ENCODE assay signal across 8 mouse cellular contexts in genomic region chr14:18331693-18332131, GRCm38 (mm10). TPM values are rescaled to one million over a fixed set of nuclear protein-coding genes. Genes with fewer than 3 reads are reported as not detected.
DNase-seq lines count a peak whose midpoint lies in the region; ATAC-seq and TF ChIP-seq lines count a peak whose summit lies in the region.

Gene Ube2e1 (minus strand): TSS chr14:18331859.

- H3K27ac ChIP-seq in forebrain, embryonic 12.5 days = peak within 1 kb of the TSS; percentile 83
- H3K27ac ChIP-seq in heart, embryonic 16.5 days (ENCODE audit: low read length) = peak within 1 kb of the TSS; percentile 68
- H3K27ac ChIP-seq in liver, embryonic 16.5 days (ENCODE audit: low read length) = peak within 1 kb of the TSS; percentile 32
- peak within 1 kb of the TSS; percentile 64 for H3K27ac ChIP-seq in neural tube, embryonic 12.5 days
- H3K27ac ChIP-seq in stomach, postnatal 0 days (replicated peaks) = peak within 1 kb of the TSS; percentile 90

- ATAC-seq in CD4-positive, CD25-positive, alpha-beta regulatory T cell, adult 4 months = peak; percentile 91
- peak; percentile 92 for ATAC-seq in forebrain, embryonic 12.5 days (ENCODE audit: low FRiP score)
- ATAC-seq in heart, embryonic 16.5 days (replicated peaks; ENCODE audit: extremely low read depth, insufficient read depth, low FRiP score) = peak; percentile 90
- ATAC-seq in liver, embryonic 16.5 days (ENCODE audit: low read depth) = peak; percentile 88
- ATAC-seq in neural tube, embryonic 12.5 days (ENCODE audit: low FRiP score, low read depth) = peak; percentile 89
- peak; percentile 92 for ATAC-seq in stomach, postnatal 0 days (ENCODE audit: low FRiP score, low TSS enrichment)

- peak within 1 kb of the TSS; percentile 97 for H3K9ac ChIP-seq in forebrain, embryonic 12.5 days
- peak within 1 kb of the TSS; percentile 95 for H3K9ac ChIP-seq in heart, embryonic 16.5 days (ENCODE audit: low read length)
- peak within 1 kb of the TSS; percentile 82 for H3K9ac ChIP-seq in liver, embryonic 16.5 days (ENCODE audit: low read depth, low read length)
- peak within 1 kb of the TSS; percentile 99 for H3K9ac ChIP-seq in neural tube, embryonic 12.5 days
- peak within 1 kb of the TSS; percentile 97 for H3K9ac ChIP-seq in stomach, postnatal 0 days (ENCODE audit: low read length)

- TF ChIP-seq CTCF in brain, embryonic 14.5 days (IDR thresholded peaks at IDR 0.05; ENCODE audit: borderline replicate concordance, extremely low read depth, insufficient read depth, insufficient read length) = no peak
- no peak for TF ChIP-seq CTCF in stomach, postnatal 0 days (IDR thresholded peaks at IDR 0.05; ENCODE audit: low read depth)

- H3K4me3 ChIP-seq in forebrain, embryonic 12.5 days (replicated peaks) = peak within 1 kb of the TSS; percentile 92
- peak within 1 kb of the TSS; percentile 88 for H3K4me3 ChIP-seq in heart, embryonic 16.5 days (ENCODE audit: low read length)
- peak within 1 kb of the TSS; percentile 75 for H3K4me3 ChIP-seq in liver, embryonic 16.5 days (ENCODE audit: low read depth, low read length)
- peak within 1 kb of the TSS; percentile 96 for H3K4me3 ChIP-seq in neural tube, embryonic 12.5 days
- peak within 1 kb of the TSS; percentile 83 for H3K4me3 ChIP-seq in stomach, postnatal 0 days (ENCODE audit: low read depth, low read length)

- TF ChIP-seq EP300 in stomach, postnatal 0 days (optimal IDR thresholded peaks at IDR 0.05) = no peak

- peak; percentile 79 for TF ChIP-seq POLR2A in brain, embryonic 14.5 days (IDR thresholded peaks at IDR 0.05; ENCODE audit: borderline replicate concordance, extremely low read depth, insufficient read depth, insufficient read length, poor library complexity, severe bottlenecking)

- peak within 1 kb of the TSS; percentile 78 for H3K4me2 ChIP-seq in forebrain, embryonic 12.5 days
- peak within 1 kb of the TSS; percentile 85 for H3K4me2 ChIP-seq in heart, embryonic 16.5 days (ENCODE audit: low read depth, low read length)
- H3K4me2 ChIP-seq in liver, embryonic 16.5 days (ENCODE audit: low read depth, low read length) = peak within 1 kb of the TSS; percentile 87
- H3K4me2 ChIP-seq in neural tube, embryonic 12.5 days (replicated peaks) = peak within 1 kb of the TSS; percentile 78
- peak within 1 kb of the TSS; percentile 89 for H3K4me2 ChIP-seq in stomach, postnatal 0 days (replicated peaks; ENCODE audit: low read depth)

- WGBS in forebrain, embryonic 12.5 days = under 1% methylated on average over 35 of the region's 39 CpGs
- WGBS in heart, embryonic 16.5 days = 1% methylated on average over 37 of the region's 39 CpGs
- WGBS in liver, embryonic 16.5 days (ENCODE audit: insufficient replicate concordance) = 0% methylated on average over 25 of the region's 39 CpGs
- WGBS in neural tube, embryonic 12.5 days = under 1% methylated on average over 28 of the region's 39 CpGs
- WGBS in stomach, postnatal 0 days = 0% methylated on average over 29 of the region's 39 CpGs

- H3K4me1 ChIP-seq in forebrain, embryonic 12.5 days = peaks cover 26% of the 10 kb centered on the region
- peaks cover 11% of the 10 kb centered on the region for H3K4me1 ChIP-seq in heart, embryonic 16.5 days (ENCODE audit: control insufficient read depth, insufficient read depth, low read length)
- peaks cover 8% of the 10 kb centered on the region; the same call in 1 of the 2 replicates for H3K4me1 ChIP-seq in liver, embryonic 16.5 days (ENCODE audit: control insufficient read depth, low read depth, low read length)
- peaks cover 21% of the 10 kb centered on the region for H3K4me1 ChIP-seq in neural tube, embryonic 12.5 days
- 0 out of 2 replicates have a peak, but pooled peaks cover 3% of the 10 kb centered on the region for H3K4me1 ChIP-seq in stomach, postnatal 0 days (replicated peaks; ENCODE audit: control insufficient read depth, insufficient read depth)

- H3K36me3 ChIP-seq in forebrain, embryonic 12.5 days (replicated peaks) = 0 out of 2 replicates have a peak, but pooled peaks cover 2% of the 10 kb centered on the region
- no peaks in the 10 kb centered on the region for H3K36me3 ChIP-seq in heart, embryonic 16.5 days (ENCODE audit: control insufficient read depth, insufficient read depth)
- H3K36me3 ChIP-seq in liver, embryonic 16.5 days (ENCODE audit: control insufficient read depth, insufficient read depth) = no peaks in the 10 kb centered on the region
- 0 out of 2 replicates have a peak, but pooled peaks cover 3% of the 10 kb centered on the region for H3K36me3 ChIP-seq in neural tube, embryonic 12.5 days
- H3K36me3 ChIP-seq in stomach, postnatal 0 days (ENCODE audit: control insufficient read depth, insufficient read depth, low read length) = no peaks in the 10 kb centered on the region

- no peaks in the 10 kb centered on the region for H3K27me3 ChIP-seq in forebrain, embryonic 12.5 days
- no peaks in the 10 kb centered on the region for H3K27me3 ChIP-seq in heart, embryonic 16.5 days (ENCODE audit: control insufficient read depth, insufficient read depth, low read length)
- H3K27me3 ChIP-seq in liver, embryonic 16.5 days (ENCODE audit: control insufficient read depth, insufficient read depth, low read depth, low read length) = peaks cover 2% of the 10 kb centered on the region; the same call in 1 of the 2 replicates
- no peaks in the 10 kb centered on the region for H3K27me3 ChIP-seq in neural tube, embryonic 12.5 days (replicated peaks)
- no peaks in the 10 kb centered on the region for H3K27me3 ChIP-seq in stomach, postnatal 0 days (ENCODE audit: control insufficient read depth, insufficient read depth, low read length)

- H3K9me3 ChIP-seq in forebrain, embryonic 12.5 days = no peaks in the 10 kb centered on the region
- no peaks in the 10 kb centered on the region for H3K9me3 ChIP-seq in heart, embryonic 16.5 days (replicated peaks; ENCODE audit: control insufficient read depth, low read length)
- no peaks in the 10 kb centered on the region for H3K9me3 ChIP-seq in liver, embryonic 16.5 days (replicated peaks; ENCODE audit: control insufficient read depth, low read length)
- H3K9me3 ChIP-seq in neural tube, embryonic 12.5 days = no peaks in the 10 kb centered on the region
- H3K9me3 ChIP-seq in stomach, postnatal 0 days (ENCODE audit: control insufficient read depth, low read length) = no peaks in the 10 kb centered on the region

- DNase-seq in brain, embryonic 14.5 days (ENCODE audit: low read depth) = peak; percentile 85
- peak; percentile 79 to 86 for DNase-seq in kidney, postnatal 36 days
- DNase-seq in stomach, postnatal 0 days (ENCODE audit: low spot score) = peak; percentile 82

RNA-seq across cellular contexts. Expression of gene Ube2e1, which starts in this region (rescaled TPM):
- 10 to 100 TPM; 36.7 to 70.3 TPM for polyA plus RNA-seq in CD4-positive, CD25-positive, alpha-beta regulatory T cell, adult 4 months (2017; shearing (Covaris generic))
- 135 and 149 TPM in 2 replicates for polyA plus RNA-seq in brain, embryonic 14.5 days (2012; rRNA removed)
- 175 and 177 TPM in 2 replicates for polyA plus RNA-seq in forebrain, embryonic 12.5 days (2016; fragmentation: Nextera tagmentation; extraction: Ambion mirVana)
- 59.4 and 70.2 TPM in 2 replicates for polyA plus RNA-seq in heart, embryonic 16.5 days (2015; fragmentation: Nextera tagmentation; extraction: Ambion mirVana)
- polyA plus RNA-seq in liver, embryonic 16.5 days (2015; fragmentation: Nextera tagmentation; extraction: Ambion mirVana) = 27.4 and 27.7 TPM in 2 replicates
- 197 and 200 TPM in 2 replicates for polyA plus RNA-seq in neural tube, embryonic 12.5 days (2016; fragmentation: Nextera tagmentation; extraction: Ambion mirVana)
- polyA plus RNA-seq in stomach, postnatal 0 days (2015; fragmentation: Nextera tagmentation; extraction: Ambion mirVana) = 104 TPM in 2 replicates

Comparison
In these comparisons a context has a peak if more than half of its experiments do, and no peak if none do; other contexts are left out.
1. Peak in every context shown above with its lines: DNase-seq, ATAC-seq, H3K4me3 ChIP-seq and H3K27ac ChIP-seq.
2. H3K27ac ChIP-seq: peak in every context shown above with its lines; median percentile 90 in stomach, postnatal 0 days; 83 in forebrain, embryonic 12.5 days; 68 in heart, embryonic 16.5 days; 64 in neural tube, embryonic 12.5 days; 32 in liver, embryonic 16.5 days.